In the genomic region with DNA sequence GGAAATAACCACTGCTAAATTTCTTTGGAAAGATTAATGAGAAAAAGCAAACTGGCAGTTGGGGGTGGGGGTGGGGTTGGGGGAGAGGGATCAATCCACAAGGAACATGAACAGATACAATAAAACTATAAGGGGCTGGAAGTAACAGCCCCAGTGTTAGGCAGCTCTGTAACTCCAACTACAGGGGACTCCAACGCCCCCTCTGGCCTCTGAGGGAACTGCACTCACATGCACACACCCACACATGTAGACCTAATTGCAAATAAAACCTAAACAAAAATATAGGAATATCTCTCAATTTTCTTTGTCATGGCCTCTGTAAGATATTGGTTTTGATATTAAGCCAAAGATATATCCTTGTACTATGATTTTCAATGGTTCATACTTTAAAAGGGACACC, we compare ENCODE assay signal across 22 mouse cellular contexts.
DNase-seq lines count a peak whose midpoint lies in the region; ATAC-seq and TF ChIP-seq lines count a peak whose summit lies in the region.
"Had no signal": no experiment of that assay in that cellular context is flagged by ENCODE, and none has a peak within 500 bp of the region (broad histone marks: within the 10 kb centered on the region; RNA-seq: fewer than 3 reads in every experiment).

No protein-coding gene starts in this region.

- 0 out of 2 replicates have a peak, but pooled peaks have one; percentile 11 for TF ChIP-seq CTCF in forebrain, postnatal 0 days (IDR thresholded peaks at IDR 0.05; ENCODE audit: low read depth)
- peak; percentile 37 for TF ChIP-seq CTCF in E14TG2a.4 (conservative IDR thresholded peaks at IDR 0.05; ENCODE audit: low read length)
- peak; percentile 16; the same call in 1 of the 2 replicates for TF ChIP-seq CTCF in brain, embryonic 14.5 days (IDR thresholded peaks at IDR 0.05; ENCODE audit: borderline replicate concordance, extremely low read depth, insufficient read depth, insufficient read length)

- WGBS in forebrain, postnatal 0 days, result 66% methylated on average over 1 of the region's 1 CpGs
- WGBS in forebrain, embryonic 14.5 days, result 58% methylated on average over 1 of the region's 1 CpGs
- 46% methylated on average over 1 of the region's 1 CpGs for WGBS in hindbrain, embryonic 11.5 days

- H3K27me3 ChIP-seq in forebrain, postnatal 0 days (ENCODE audit: insufficient read depth, low read length), result no peaks in the 10 kb centered on the region
- no peaks in the 10 kb centered on the region for H3K27me3 ChIP-seq in forebrain, embryonic 14.5 days (replicated peaks; ENCODE audit: control insufficient read depth, insufficient read depth, low read length)
- no peaks in the 10 kb centered on the region for H3K27me3 ChIP-seq in E14TG2a.4 (ENCODE audit: insufficient read depth, low read length)
- H3K27me3 ChIP-seq in hindbrain, embryonic 11.5 days (ENCODE audit: control insufficient read depth, insufficient read depth, low read length), result no peaks in the 10 kb centered on the region
- H3K27me3 ChIP-seq: CH12.LX; heart, embryonic 15.5 days; midbrain, embryonic 12.5 days had no signal

- TF ChIP-seq POLR2A in brain, embryonic 14.5 days (IDR thresholded peaks at IDR 0.05; ENCODE audit: borderline replicate concordance, extremely low read depth, insufficient read depth, insufficient read length, poor library complexity, severe bottlenecking), result no peak

- H3K36me3 ChIP-seq in forebrain, postnatal 0 days (ENCODE audit: insufficient read depth), result no peaks in the 10 kb centered on the region
- no peaks in the 10 kb centered on the region for H3K36me3 ChIP-seq in forebrain, embryonic 14.5 days (ENCODE audit: control insufficient read depth, insufficient read depth, low read length)
- H3K36me3 ChIP-seq in E14TG2a.4 (ENCODE audit: insufficient read depth, low read length), result no peaks in the 10 kb centered on the region
- no peaks in the 10 kb centered on the region for H3K36me3 ChIP-seq in hindbrain, embryonic 11.5 days (ENCODE audit: control insufficient read depth, insufficient read depth, low read length)
- H3K36me3 ChIP-seq: embryonic facial prominence, embryonic 10.5 days; heart, embryonic 15.5 days; limb, embryonic 10.5 days; midbrain, embryonic 12.5 days had no signal

- no peak overlapping the region for H3K27ac ChIP-seq in forebrain, postnatal 0 days (ENCODE audit: low read depth, low read length)
- no peak overlapping the region for H3K27ac ChIP-seq in forebrain, embryonic 14.5 days (ENCODE audit: low read depth, low read length)
- no peak overlapping the region for H3K27ac ChIP-seq in hindbrain, embryonic 11.5 days (ENCODE audit: low read depth, low read length)
- H3K27ac ChIP-seq: embryonic facial prominence, embryonic 10.5 days; heart, embryonic 15.5 days; limb, embryonic 10.5 days; midbrain, embryonic 12.5 days had no signal

- no peak for ATAC-seq in forebrain, postnatal 0 days
- ATAC-seq in forebrain, embryonic 14.5 days, result no peak
- no peak for ATAC-seq in hindbrain, embryonic 11.5 days (ENCODE audit: low FRiP score)
- ATAC-seq: forebrain, embryonic 16.5 days; hindbrain, embryonic 16.5 days; intestine, embryonic 16.5 days had no signal

- no peak overlapping the region for H3K9ac ChIP-seq in forebrain, postnatal 0 days
- no peak overlapping the region for H3K9ac ChIP-seq in forebrain, embryonic 14.5 days (ENCODE audit: low read length)
- no peak overlapping the region for H3K9ac ChIP-seq in hindbrain, embryonic 11.5 days (ENCODE audit: low read depth, low read length)
- H3K9ac ChIP-seq: heart, embryonic 15.5 days; lung, embryonic 14.5 days; midbrain, embryonic 12.5 days had no signal

- DNase-seq in forebrain, postnatal 0 days, result no peak
- DNase-seq in forebrain, embryonic 14.5 days (ENCODE audit: low spot score), result no peak
- peak; percentile 1 for DNase-seq in layer of hippocampus, adult 9-11 months
- DNase-seq in layer of hippocampus, adult 9-10 months (ENCODE audit: low spot score), result no peak
- DNase-seq in brain, embryonic 14.5 days (ENCODE audit: low read depth), result no peak
- no peak for DNase-seq in adrenal gland, adult 2 months
- no peak for DNase-seq in hindbrain, embryonic 11.5 days (ENCODE audit: low spot score)
- DNase-seq: cerebellum, adult 11-12 months; cerebellum, postnatal 10 days; gastrocnemius, postnatal 36 days; kidney, postnatal 4 days; lung, embryonic 14.5 days; thymus, postnatal 36 days had no signal

- H3K4me1 ChIP-seq in forebrain, postnatal 0 days (ENCODE audit: insufficient read depth), result no peaks in the 10 kb centered on the region
- H3K4me1 ChIP-seq in forebrain, embryonic 14.5 days (ENCODE audit: control insufficient read depth, insufficient read depth, low read length), result no peaks in the 10 kb centered on the region
- H3K4me1 ChIP-seq in E14TG2a.4 (replicated peaks; ENCODE audit: low read depth, low read length), result no peaks in the 10 kb centered on the region
- H3K4me1 ChIP-seq in hindbrain, embryonic 11.5 days (replicated peaks; ENCODE audit: control insufficient read depth, insufficient read depth, low read length), result no peaks in the 10 kb centered on the region
- H3K4me1 ChIP-seq: embryonic facial prominence, embryonic 10.5 days; limb, embryonic 10.5 days; midbrain, embryonic 12.5 days had no signal

- H3K4me2 ChIP-seq in forebrain, postnatal 0 days (ENCODE audit: low read depth), result no peak overlapping the region
- H3K4me2 ChIP-seq in forebrain, embryonic 14.5 days (ENCODE audit: low read length), result no peak overlapping the region
- no peak overlapping the region for H3K4me2 ChIP-seq in hindbrain, embryonic 11.5 days (replicated peaks; ENCODE audit: low read depth, low read length)
- H3K4me2 ChIP-seq: heart, embryonic 15.5 days; lung, embryonic 14.5 days; midbrain, embryonic 12.5 days had no signal

- no peak overlapping the region for H3K4me3 ChIP-seq in forebrain, postnatal 0 days (ENCODE audit: low read depth, low read length)
- H3K4me3 ChIP-seq in forebrain, embryonic 14.5 days (ENCODE audit: low read depth, low read length), result no peak overlapping the region
- H3K4me3 ChIP-seq in E14TG2a.4 (replicated peaks; ENCODE audit: low read length), result no peak overlapping the region
- H3K4me3 ChIP-seq in hindbrain, embryonic 11.5 days (ENCODE audit: low read depth, low read length), result no peak overlapping the region
- H3K4me3 ChIP-seq: embryonic facial prominence, embryonic 10.5 days; heart, embryonic 15.5 days; limb, embryonic 10.5 days; midbrain, embryonic 12.5 days had no signal

- no peaks in the 10 kb centered on the region for H3K9me3 ChIP-seq in forebrain, postnatal 0 days (ENCODE audit: low read length)
- no peaks in the 10 kb centered on the region for H3K9me3 ChIP-seq in forebrain, embryonic 14.5 days (replicated peaks; ENCODE audit: control insufficient read depth, low read length)
- no peaks in the 10 kb centered on the region for H3K9me3 ChIP-seq in E14TG2a.4 (ENCODE audit: low read length)
- H3K9me3 ChIP-seq in hindbrain, embryonic 11.5 days (ENCODE audit: control insufficient read depth, low read length), result no peaks in the 10 kb centered on the region
- H3K9me3 ChIP-seq: embryonic facial prominence, embryonic 10.5 days; heart, embryonic 15.5 days; limb, embryonic 10.5 days; midbrain, embryonic 12.5 days had no signal
